Mouse (Mus musculus) liver, adult (tissue): ENCODE results near the gene Arl4c.

Source experiments
- GATA4 ChIP-seq: IDR thresholded peaks from 2 replicates; pipeline ENCODE4 v1.6.1; 2014; ENCODE audit warnings: mild to moderate bottlenecking, low read length; ENCODE audit not compliant: insufficient replicate concordance

The Arl4c gene

GRCm38 (mm10) chr1:88701870-88702661 lies at the start of gene Arl4c:
Gene Arl4c, minus strand, starts transcription at chr1:88702221.
- no peak for TF ChIP-seq GATA4

GRCm38 (mm10) chr1:88751332-88751731 lies 49.3 kb upstream of the Arl4c start:
- TF ChIP-seq GATA4, result no peak

- no peak for TF ChIP-seq GATA4
Measured at GRCm38 (mm10) chr1:88750576-88750975, 48.6 kb upstream of the Arl4c start.

- no peak for TF ChIP-seq GATA4
Measured at GRCm38 (mm10) chr1:88750126-88750525, 48.1 kb upstream of the Arl4c start.

GRCm38 (mm10) chr1:88749106-88749505 lies 47.1 kb upstream of the Arl4c start:
- TF ChIP-seq GATA4, result no peak

- TF ChIP-seq GATA4, result no peak
Measured at GRCm38 (mm10) chr1:88745256-88745655, 43.2 kb upstream of the Arl4c start.

- no peak for TF ChIP-seq GATA4
Measured at GRCm38 (mm10) chr1:88744261-88744660, 42.2 kb upstream of the Arl4c start.

- no peak for TF ChIP-seq GATA4
Measured at GRCm38 (mm10) chr1:88742372-88742771, 40.4 kb upstream of the Arl4c start.

GRCm38 (mm10) chr1:88739546-88739945 lies 37.5 kb upstream of the Arl4c start:
- TF ChIP-seq GATA4, result no peak

- TF ChIP-seq GATA4, result no peak
Measured at GRCm38 (mm10) chr1:88738931-88739330, 36.9 kb upstream of the Arl4c start.

GRCm38 (mm10) chr1:88729496-88729895 lies 27.5 kb upstream of the Arl4c start:
- no peak for TF ChIP-seq GATA4

- TF ChIP-seq GATA4, result no peak
Measured at GRCm38 (mm10) chr1:88727369-88727768, 25.3 kb upstream of the Arl4c start.

- TF ChIP-seq GATA4, result no peak
Measured at GRCm38 (mm10) chr1:88725716-88726115, 23.7 kb upstream of the Arl4c start.

GRCm38 (mm10) chr1:88720626-88721229 lies 18.7 kb upstream of the Arl4c start:
- TF ChIP-seq GATA4, result no peak

GRCm38 (mm10) chr1:88718563-88718962 lies 16.5 kb upstream of the Arl4c start:
- TF ChIP-seq GATA4, result no peak

- TF ChIP-seq GATA4, result no peak
Measured at GRCm38 (mm10) chr1:88717736-88718135, 15.7 kb upstream of the Arl4c start.

GRCm38 (mm10) chr1:88712011-88712410 lies 10.0 kb upstream of the Arl4c start:
- TF ChIP-seq GATA4, result no peak

GRCm38 (mm10) chr1:88708646-88709305 lies 6.8 kb upstream of the Arl4c start:
- TF ChIP-seq GATA4, result no peak
